Mouse (Mus musculus): ENCODE results near the gene Fam166b.

Fam166b gene

DNA sequence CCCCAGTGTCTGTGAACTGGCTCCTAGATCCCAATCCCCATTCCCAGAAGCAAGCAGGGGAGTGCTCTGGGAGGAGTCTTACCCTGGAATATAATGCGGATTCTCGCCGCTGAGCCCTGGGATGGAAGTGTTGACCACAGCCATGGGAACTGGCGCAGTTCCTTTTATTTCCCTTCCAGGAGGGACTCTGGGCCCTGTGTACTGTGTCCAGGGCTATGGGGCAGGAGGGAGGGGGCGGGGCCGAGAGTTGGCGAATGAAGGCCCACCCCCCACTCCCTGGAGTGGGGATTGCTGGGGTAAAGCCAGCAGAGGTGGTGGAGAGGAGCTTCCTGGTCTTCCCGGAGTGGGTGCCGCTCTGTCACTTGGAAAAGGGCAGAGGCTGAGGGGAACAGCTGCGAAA is at the start of gene Fam166b:
Gene Fam166b (minus strand): TSS at position 189 of the 400 bp plus-strand sequence.
- DNase-seq (ENCODE audit: low spot score) = no peak

DNA sequence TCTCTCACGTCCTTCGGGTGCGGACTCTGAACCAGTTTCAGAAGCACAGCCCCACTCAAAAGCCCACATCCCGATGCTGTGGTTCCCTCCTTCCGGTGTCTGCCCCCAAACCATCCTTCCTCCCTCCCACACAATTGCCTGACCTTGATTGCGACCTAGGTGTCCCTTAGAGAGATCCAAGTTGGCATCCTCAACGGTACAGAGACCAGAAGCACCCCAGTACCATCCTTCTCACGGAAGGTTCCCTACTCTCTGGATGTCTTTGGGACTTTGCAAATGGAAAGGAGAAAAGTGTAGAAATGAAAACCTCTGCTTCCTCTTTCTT is 49.6 kb upstream of the Fam166b start:
- no peak for DNase-seq (ENCODE audit: low spot score)

DNA sequence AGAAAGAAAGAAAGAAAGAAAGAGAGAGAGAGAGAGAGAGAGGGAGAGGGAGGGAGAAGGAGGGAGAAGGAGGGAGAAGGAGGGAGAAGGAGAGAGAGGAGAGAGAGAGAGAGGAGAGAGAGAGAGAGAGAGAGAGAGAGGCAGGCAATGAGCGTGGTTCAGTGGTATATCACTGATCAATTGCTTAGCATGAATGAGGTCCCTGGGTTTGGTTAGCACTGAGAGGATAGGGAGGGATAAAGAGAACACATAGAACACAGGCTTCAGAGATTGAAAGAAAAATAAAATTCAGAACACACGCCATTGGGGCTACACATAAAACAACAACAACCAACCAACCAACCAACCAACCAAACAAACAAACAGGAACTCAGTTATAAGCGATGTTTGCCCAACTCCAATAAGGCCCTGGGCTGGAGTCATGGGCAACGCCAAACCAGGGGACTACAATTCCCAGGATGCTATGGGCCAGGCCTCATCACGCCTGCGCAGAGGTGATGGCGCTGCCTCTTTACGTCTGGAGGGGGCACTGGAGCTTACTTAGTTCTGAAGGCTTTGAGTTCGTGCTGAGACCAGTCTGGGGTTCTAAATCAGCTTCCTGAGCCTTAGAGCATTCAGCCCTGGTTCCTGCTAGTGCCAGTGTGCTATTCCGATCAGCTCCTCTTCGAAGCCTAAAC is 49.1 kb upstream of the Fam166b start:
- DNase-seq (ENCODE audit: low spot score) = peak; percentile 83

DNA sequence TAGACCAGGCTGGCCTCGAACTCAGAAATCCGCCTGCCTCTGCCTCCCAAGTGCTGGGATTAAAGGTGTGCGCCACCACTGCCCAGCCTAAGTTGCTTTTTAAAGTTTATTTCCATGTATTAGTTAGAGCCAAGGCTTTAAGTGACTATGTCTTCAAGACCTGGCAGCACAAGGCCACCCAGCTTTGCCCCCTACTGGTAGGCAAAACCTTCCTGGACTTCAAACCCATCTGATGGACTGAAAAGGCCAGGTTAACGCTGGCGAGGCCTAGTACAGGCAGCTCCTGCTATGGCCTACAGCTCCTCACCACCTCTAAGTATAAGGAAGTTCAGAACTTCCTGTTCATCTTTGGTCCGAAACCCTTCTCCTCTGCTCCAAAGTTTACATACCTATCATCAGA is 47.7 kb upstream of the Fam166b start:
- DNase-seq (ENCODE audit: low spot score) = no peak

DNA sequence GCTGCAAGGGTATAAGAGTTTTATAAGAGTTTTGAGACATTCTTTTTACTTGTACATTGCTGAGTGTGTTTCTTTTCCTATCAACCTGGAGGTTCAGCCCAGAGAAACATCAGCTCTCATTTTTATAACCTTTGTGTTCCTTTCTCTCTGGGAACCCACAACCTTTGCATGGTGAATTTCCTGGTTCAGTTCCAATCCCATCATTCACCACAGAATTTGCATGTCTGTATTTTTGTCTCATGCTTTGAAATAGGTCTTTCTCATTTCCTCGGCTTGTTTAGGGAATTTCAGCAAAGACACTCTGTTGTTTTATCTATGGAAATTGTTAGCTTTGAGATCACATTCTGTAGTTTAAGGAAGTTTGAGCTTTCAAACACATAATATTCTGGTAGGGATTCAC is 44.7 kb upstream of the Fam166b start:
- DNase-seq (ENCODE audit: low spot score) = no peak

DNA sequence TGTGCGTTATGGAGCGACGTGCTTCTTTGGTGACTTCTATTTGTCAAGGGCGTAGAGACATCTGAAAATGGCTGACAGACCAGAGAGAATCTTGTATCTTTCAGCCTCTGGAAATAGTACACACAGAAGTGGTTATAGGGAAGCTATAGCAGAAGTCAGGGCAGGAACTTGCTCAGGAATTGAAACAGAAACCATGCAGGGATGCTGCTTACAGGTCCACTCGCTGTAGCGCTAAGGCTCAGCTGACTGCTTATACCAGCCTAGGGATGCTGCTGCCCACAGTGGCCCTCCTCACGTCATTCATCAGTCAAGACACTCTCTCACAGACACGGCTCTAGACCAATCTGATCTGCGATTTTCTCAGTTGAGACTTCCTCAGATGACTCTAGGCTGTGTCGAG is 41.4 kb upstream of the Fam166b start:
- DNase-seq (ENCODE audit: low spot score) = no peak

DNA sequence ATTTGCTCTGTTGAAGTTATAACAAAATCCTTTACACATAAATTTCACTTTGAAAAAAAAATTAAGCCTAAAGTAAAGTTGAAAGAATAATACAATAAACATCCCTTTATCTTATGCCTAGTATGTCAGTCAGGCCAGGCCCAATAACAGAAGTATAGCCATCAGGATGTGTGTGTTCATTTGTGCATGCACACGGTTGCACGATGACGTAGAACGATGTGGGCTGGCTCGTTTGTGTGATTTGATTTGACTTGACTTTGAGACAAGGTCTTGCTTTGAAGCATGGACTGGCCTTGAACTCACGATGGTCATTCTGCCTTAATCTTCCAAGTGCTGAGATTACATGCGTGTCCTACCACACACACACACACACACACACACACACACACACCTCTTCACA is 37.9 kb upstream of the Fam166b start:
- no peak for DNase-seq (ENCODE audit: low spot score)

DNA sequence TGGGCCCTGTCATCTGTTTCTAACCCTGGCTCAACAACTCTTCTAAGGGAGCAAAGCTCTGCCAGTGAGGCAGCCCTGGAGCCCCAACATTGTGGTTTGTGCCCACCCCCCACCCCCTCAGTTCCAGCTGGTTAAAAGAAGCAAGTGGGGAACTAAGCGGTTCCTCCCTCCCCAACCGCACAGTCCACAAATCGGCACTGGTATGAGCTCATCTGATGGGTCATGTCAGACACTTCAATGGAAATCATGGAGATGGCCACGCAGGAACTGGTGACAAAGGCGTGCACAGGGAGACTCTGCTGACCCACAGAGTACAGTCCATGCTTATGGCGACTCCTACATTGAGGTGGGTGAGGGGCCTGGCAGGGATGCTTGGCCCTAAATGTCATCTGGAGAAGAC is 37.0 kb upstream of the Fam166b start:
- DNase-seq (ENCODE audit: low spot score) = no peak

DNA sequence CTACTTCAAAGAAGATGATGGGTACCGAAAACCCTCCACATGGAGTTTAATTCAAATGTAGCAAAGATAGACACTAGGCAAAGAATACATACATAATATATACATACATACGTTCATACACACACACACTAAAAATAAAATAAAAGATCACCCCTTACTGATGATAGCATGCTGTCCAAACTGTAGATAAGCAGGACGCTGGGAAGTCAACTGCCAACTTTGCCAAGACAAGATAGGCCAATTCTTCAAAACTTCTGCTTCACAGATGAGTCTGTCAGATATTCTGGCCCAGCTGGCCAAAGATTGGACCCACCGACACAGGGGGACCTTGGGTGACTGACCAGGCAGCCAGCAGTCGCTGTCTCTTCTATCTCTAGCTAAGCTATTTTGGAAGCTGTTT is 34.2 kb upstream of the Fam166b start:
- DNase-seq (ENCODE audit: low spot score) = no peak

DNA sequence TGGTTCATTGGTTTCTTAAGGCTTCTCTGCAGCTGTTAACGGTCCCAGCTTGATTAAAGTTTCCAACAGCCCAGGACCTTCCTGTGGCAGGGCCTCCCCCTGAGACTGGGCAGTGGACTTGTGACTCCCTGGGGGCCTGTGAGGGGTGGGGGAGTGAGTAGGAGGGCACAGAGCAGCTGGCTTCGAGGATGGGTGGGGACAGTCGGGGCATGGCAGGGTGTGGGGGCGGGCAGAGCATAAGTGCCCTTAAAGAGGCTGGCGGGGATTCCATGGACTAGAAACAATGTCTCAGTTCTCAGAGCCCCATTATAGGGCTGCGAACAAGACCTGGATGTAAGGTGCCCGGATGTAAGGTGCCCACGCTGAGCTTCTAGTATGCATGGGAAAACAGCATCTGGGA is 28.2 kb upstream of the Fam166b start:
- no peak for DNase-seq (ENCODE audit: low spot score)

DNA sequence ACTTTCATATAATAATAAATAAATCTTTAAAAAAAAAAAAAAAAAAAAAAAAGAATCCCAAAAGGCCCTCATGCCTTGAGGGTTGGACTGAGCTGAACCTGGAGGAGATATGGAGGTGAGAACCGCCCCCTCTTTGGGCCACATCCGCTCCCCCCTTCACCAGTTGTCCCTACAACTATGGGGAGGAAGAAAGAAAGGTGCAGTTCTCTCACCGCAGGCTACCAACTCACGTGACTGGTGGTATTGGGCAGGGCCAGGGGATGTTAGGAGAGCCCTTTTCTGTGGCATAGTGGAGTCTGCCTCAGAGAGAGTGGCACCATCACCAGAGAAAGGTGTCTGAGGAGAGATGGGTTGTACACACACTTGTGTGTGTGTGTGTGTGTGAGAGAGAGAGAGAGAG is 27.5 kb upstream of the Fam166b start:
- no peak for DNase-seq (ENCODE audit: low spot score)

DNA sequence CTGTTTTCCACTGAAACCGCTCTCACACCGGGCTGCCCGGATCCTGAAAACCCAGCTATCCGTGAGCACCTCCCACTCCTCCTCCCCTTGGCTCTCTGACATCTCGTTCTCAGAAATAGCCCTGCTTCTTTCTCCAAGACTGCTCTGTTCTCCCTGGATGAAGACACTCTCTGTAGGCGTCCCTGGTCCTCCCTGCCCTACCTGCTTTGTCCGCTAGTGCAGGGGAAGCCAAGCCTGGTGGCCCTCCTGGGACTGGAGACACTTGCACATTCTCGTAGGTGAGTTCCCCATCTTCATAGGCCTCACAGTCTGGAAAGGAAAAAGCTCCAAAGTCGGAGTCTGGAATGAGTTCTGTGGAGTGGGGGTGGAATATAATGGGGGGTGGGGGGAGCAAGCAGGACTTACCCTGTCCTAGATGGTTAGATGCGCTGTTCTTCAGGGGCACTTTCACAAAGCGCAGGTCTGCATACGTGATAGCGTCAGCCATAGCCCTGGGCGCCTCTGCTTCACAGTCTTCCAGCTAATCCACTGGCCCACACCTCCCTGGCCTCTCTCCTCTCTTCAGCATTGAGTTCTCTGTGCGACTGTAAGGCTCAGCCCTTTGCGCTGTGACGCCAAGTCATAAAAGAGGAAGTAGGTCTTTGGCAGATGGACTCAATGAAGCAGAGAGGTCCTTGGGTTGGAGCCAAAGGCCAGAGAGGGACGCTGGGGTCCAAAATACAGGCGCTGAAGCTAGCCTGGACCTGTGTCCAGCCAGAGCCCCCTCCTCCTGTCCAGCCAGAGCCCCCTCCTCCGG is 25.3 kb upstream of the Fam166b start, which contains the start of gene Cd72:
Gene Cd72 (minus strand): TSS at position 588 of the 796 bp plus-strand sequence.
- no peak for DNase-seq (ENCODE audit: low spot score)

DNA sequence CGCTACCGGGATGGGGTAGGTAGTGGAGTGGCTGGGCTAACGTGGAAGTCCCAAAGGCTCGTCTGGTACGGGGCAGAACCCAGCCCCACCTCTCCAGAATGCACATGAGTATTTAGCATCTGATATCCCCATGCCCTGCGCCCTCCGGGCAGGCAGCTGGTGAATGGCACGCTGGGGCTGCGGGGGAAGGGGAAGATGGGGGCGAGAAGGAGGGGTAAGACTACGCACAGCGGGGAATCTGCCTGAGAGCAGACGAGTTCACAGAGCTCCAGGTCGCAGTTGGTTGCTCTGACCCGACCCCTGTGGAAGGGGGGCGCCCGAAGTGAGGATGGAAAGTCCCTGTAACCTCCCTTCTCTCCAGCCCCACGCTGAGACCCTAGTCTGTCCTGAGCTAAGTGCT is 24.5 kb upstream of the Fam166b start:
- no peak for DNase-seq (ENCODE audit: low spot score)

DNA sequence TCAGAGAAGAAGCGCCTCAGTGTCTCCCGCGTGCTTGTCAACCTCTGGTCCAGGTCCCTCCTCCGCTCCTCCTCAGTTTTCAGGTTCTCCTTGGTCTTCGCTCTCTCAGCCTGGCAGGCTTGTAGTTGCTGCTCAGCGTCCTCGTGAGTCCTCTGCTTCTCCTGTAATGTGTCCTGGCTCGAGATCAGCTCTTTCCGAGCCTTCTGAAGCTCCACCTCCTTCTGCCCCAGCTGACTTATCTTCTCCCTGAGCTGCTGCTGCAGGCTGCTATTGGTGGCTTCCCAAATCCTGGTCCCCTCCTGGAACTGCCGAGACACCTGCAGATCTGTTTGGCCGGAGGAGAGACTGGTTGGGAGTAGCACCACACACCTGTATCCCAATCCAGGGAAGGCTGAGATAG is 23.4 kb upstream of the Fam166b start:
- no peak for DNase-seq (ENCODE audit: low spot score)

DNA sequence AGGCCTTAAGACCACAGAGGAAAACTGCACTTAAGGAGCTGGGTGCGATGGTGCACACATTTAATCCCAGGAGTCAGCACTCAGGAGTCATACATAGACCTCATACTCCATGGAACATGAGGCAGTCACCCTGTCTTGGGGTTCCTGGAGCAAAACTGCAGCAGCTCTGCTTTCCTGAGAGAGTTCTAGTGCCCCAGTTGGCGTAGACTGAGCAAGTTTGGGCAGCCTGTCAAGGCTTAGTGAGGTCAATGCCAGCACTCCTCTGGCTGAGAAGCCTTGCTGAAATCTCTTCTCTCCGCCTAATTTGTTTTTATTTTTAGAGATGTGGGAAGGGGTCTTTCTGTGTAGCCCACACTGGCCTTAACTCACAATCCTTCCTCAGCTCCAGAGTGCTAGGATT is 19.6 kb upstream of the Fam166b start:
- no peak for DNase-seq (ENCODE audit: low spot score)

DNA sequence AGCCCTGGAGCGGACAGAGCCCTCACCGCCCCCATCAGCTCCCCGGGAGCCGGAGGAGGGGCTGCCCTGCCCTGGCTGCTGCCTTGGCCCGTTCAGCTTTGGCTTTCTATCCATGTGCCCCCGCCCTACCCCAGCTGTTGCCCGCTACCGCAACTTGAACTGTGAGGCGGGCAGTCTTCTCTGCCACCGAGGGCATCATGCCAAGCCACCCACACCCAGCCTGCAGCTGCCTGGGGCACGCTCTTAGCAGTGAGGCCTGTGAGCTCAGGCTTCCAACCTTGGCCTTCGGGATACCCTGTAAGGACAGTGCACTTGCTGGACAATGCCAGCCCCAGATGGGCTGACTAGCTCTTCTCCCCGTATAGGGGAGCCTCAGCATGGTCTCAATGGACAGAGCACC is 18.3 kb upstream of the Fam166b start:
- DNase-seq (ENCODE audit: low spot score) = no peak

DNA sequence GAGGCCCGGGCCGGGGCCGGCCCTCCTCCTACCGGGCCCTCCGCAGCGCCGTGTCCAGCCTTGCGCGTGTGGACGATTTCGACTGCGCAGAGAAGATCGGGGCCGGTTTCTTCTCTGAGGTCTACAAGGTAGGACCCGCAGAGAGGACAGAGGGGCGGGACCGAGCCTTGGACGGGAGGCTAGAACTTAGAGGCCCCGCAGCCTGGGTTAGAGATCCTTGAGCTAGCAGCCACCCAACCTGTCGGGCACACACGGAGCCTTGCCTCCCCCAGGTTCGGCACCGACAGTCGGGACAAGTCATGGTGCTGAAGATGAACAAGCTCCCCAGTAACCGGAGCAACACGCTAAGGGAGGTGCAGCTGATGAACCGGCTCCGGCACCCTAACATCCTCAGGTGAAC is 14.6 kb upstream of the Fam166b start:
- no peak for DNase-seq (ENCODE audit: low spot score)

DNA sequence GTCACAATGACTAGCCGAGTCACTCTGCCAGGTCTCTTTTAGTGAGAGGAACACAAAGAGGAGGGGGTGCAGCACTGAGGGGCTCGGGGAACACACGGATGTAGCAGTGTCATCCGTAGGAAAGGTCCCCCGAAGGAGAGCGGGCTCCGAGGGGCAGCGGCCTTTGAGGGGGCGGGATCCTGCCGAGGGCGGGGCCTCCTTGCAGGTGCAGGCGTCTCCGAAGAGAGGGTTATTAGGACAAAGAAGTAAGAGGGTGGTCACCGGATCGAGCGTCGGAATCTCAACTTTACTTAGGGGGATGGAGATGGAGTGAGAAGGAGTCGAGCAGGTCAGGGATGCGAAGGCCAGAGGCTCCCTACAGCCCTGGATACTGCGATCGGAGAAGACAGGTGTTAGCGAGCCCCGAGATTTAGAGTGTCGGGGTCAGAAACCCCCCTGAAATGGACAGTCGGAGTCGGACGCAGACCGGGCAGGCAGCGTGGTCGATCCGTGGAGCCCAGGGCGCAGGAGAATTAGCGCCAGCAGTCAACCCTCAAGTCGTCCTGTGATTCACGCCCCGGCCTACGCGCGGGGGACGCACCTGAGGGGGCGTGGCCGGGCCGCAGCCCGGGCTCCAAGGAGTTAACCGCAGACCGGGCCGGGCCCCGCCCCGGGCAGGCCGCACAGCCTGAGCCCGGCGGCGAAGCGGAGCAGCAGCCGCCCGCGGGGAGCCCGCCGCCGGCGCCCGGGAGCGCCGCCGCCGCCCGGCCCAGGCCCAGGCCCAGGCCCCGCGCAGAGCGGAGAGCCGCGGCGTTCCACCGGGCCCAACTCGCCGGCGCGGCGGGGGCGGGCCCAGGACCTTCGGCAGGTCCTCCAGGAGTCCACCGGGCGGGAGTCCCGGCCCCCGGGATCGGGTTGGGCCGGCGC is 13.8 kb upstream of the Fam166b start:
- peak; percentile 68 for DNase-seq (ENCODE audit: low spot score)

DNA sequence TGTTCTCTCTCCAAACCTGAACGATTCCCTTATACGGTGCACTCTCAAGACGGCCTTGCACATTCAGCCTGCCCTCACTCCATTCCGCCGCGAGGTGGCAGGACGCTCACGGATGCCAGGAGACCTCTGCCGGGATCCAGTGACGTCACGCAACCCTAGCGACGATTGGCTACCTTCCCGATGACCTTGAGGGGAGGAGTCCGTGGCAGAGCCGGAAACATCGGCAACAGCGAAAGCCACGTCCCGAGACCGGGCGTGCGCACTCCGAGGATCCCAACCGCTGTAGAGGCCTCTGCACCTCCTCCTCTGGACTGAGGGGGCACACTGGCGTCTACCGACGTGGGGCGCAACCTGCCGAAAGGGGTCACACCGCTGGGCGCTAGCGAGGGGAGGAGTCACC is 13.1 kb upstream of the Fam166b start:
- peak; percentile 98 for DNase-seq (ENCODE audit: low spot score)

DNA sequence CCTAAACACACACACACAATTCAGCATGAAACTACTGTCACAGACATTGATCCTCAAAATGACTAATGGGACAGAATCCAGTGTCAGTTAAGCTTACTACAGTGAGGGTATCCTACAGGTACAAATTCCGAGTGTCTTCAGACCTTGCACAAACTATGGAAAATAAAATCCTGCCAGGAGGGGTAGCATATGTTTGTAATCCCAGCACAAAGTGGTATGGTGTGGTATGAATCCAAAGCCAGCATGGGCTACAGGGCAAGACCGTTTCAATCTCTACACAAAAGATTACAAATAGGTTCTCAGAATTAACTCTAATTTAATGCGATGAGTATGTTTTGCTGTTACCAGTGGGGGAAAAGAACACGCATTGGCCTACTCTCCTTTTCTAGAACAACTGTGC is 12.7 kb upstream of the Fam166b start, which contains the start of gene Tesk1:
Gene Tesk1 (plus strand): TSS at position 301 of the 400 bp plus-strand sequence.
- no peak for DNase-seq (ENCODE audit: low spot score)

DNA sequence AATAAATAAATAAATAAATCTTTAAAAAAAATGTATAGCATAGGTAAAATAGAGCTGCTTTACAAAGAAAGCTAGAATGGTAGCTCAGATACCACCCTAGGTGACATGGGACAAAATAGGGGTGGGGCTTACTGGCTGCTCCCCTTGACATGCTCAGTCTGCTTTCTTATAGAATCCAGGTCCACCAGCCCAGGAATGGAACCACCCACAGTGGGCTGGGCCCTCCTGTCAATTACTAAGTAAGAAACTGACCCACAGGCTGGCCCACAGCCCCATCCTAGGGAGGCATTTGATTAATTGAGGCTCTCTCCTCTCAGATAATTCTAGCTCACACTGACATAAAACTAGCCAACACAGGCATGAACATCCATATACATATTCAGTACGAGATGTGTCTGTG is 3.9 kb upstream of the Fam166b start:
- no peak for DNase-seq (ENCODE audit: low spot score)

DNA sequence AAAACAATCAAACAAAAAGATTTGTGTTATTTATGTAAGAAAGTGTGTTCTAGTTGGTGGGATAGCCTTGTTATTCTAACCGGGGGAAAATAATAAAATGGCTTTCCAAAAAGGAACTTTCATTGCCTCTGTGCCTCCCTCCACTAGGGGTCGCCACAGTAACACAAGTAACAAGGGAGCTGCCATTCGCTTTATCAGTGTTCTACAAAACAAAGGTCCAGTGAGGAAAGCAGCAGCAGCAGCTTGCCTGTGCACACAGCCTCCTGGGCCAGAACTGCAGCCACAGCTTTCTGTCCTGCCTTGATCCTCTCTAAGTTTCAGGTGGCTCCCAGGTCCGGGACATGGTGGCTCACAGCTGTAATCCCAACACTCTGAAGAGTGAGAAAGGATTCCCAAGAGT is 2.8 kb upstream of the Fam166b start:
- DNase-seq (ENCODE audit: low spot score) = peak; percentile 72
